Mouse (Mus musculus) heart, postnatal 0 days (tissue): ENCODE data around the gene Ccn6. TPM values are rescaled to one million over a fixed set of nuclear protein-coding genes. Genes with fewer than 3 reads are reported as not detected.

Source experiments
- ATAC-seq: fragments of 200-750 bp; cut with Nextera tagmentation; 2 replicates; pipeline ENCODE4 v1.8.0; 2017; ENCODE audit warnings: low read depth, moderate number of reproducible peaks, moderate library complexity; ENCODE audit not compliant: insufficient read depth
- DNase-seq: peaks from one replicate; pipeline ENCODE4 v3.0.0-alpha.2; 2016; ENCODE audit warnings: low spot score
- H3K27ac ChIP-seq: fragments of 300-500 bp; sonication (generic); 2 replicates; pipeline ENCODE4 v1.5.1; 2014; ENCODE audit warnings: low read depth, mild to moderate bottlenecking
- H3K27me3 ChIP-seq: fragments of 300-500 bp; sonication (generic); 2 replicates; pipeline ENCODE4 v1.6.1; 2014; ENCODE audit warnings: low read length, mixed read lengths; ENCODE audit not compliant: control insufficient read depth, insufficient read depth
- H3K36me3 ChIP-seq: fragments of 300-500 bp; sonication (generic); replicated peaks from 2 replicates; pipeline ENCODE4 v1.6.1; 2014; ENCODE audit warnings: low read length, mixed read lengths; ENCODE audit not compliant: control insufficient read depth, insufficient read depth
- H3K4me1 ChIP-seq: fragments of 300-500 bp; sonication (generic); 2 replicates; pipeline ENCODE4 v1.6.1; 2014; ENCODE audit warnings: antibody characterized with exemption; ENCODE audit not compliant: control insufficient read depth, insufficient read depth
- H3K4me2 ChIP-seq: fragments of 300-500 bp; sonication (generic); 2 replicates; pipeline ENCODE4 v1.6.1; 2014; ENCODE audit warnings: low read depth, mild to moderate bottlenecking, low read length, moderate library complexity
- H3K4me3 ChIP-seq: fragments of 300-500 bp; sonication (generic); 2 replicates; pipeline ENCODE4 v1.5.1; 2014; ENCODE audit warnings: low read depth, low read length
- H3K9ac ChIP-seq: fragments of 300-500 bp; sonication (generic); replicated peaks from 2 replicates; pipeline ENCODE4 v1.6.1; 2014; ENCODE audit warnings: low read depth, low read length, mixed read lengths
- H3K9me3 ChIP-seq: fragments of 300-500 bp; sonication (generic); replicated peaks from 2 replicates; pipeline ENCODE4 v1.6.1; 2016; ENCODE audit warnings: low read length; ENCODE audit not compliant: control insufficient read depth
- CTCF ChIP-seq: IDR thresholded peaks from 2 replicates; pipeline ENCODE4 v1.5.1; 2016; ENCODE audit warnings: antibody characterized with exemption, control low read depth, low read depth
- EP300 ChIP-seq: IDR thresholded peaks from 2 replicates; pipeline ENCODE4 v1.6.1; 2016; ENCODE audit warnings: antibody characterized with exemption, low read depth
- WGBS: fragments of 180-500 bp; shearing (Covaris S2); extraction: QIAGEN DNeasy Blood & Tissue Kit; methylation state at CpG from one replicate; pipeline ENCODE4 v1.1.7; 2014; 5-methylcytosine and 5-hydroxymethylcytosine counted together
- polyA plus RNA-seq: library from polyadenylated mRNA; unstranded; fragments of >200 nt; fragmentation: Nextera tagmentation; extraction: Ambion mirVana; gene quantifications from 2 replicates; pipeline ENCODE4 v1.2.1, GENCODE M21; 2015
- total RNA-seq: library from RNA; depleted of rRNA; stranded (reverse); fragments of >200 nt; gene quantifications from 2 replicates; pipeline ENCODE4 v1.2.3, GENCODE M21; 2014; ENCODE audit warnings: low replicate concordance; rRNA removed

The Ccn6 gene
- total and polyA plus RNA-seq, 2 experiments from 2014 or later: not detected

- Histone ChIP-seq H3K27me3 (no peaks in the 10 kb centered on the region), H3K27ac (no peak overlapping the region), H3K4me1 (no peaks in the 10 kb centered on the region), H3K9me3 (no peaks in the 10 kb centered on the region), H3K4me2 (no peak overlapping the region), H3K9ac (no peak overlapping the region), H3K4me3 (no peak overlapping the region), H3K36me3 (peaks cover 71% of the 10 kb centered on the region)
- TF ChIP-seq EP300 (no peak), CTCF (no peak)
- 68% methylated on average over 10 of the region's 10 CpGs for WGBS
- ATAC-seq (no peak), DNase-seq (no peak)
These were observed 54.6 kb downstream of the Ccn6 start for GRCm38 (mm10) chr10:39108837-39109488.

GRCm38 (mm10) chr10:39106935-39107334, 56.7 kb downstream of the Ccn6 start:
- Histone ChIP-seq H3K4me3 (no peak overlapping the region), H3K27me3 (no peaks in the 10 kb centered on the region), H3K27ac (no peak overlapping the region), H3K4me2 (no peak overlapping the region), H3K9ac (no peak overlapping the region), H3K36me3 (peaks cover 85% of the 10 kb centered on the region), H3K4me1 (no peaks in the 10 kb centered on the region), H3K9me3 (no peaks in the 10 kb centered on the region)
- ATAC-seq (no peak), DNase-seq (no peak)
- WGBS: 59% methylated on average over 4 of the region's 4 CpGs
- TF ChIP-seq CTCF (no peak), EP300 (no peak)

- H3K27ac ChIP-seq: no peak overlapping the region
- ATAC-seq (no peak), DNase-seq (no peak)
- H3K27me3 ChIP-seq: no peaks in the 10 kb centered on the region
- H3K36me3 ChIP-seq: peaks cover 84% of the 10 kb centered on the region
- no peak for TF ChIP-seq EP300
- TF ChIP-seq CTCF: no peak
- H3K9ac ChIP-seq: no peak overlapping the region
- 60% methylated on average over 3 of the region's 3 CpGs for WGBS
- H3K4me1 ChIP-seq: no peaks in the 10 kb centered on the region
- H3K4me2 ChIP-seq: no peak overlapping the region
- H3K4me3 ChIP-seq: no peak overlapping the region
- H3K9me3 ChIP-seq: no peaks in the 10 kb centered on the region
These were observed 57.2 kb downstream of the Ccn6 start for GRCm38 (mm10) chr10:39106413-39106812.

GRCm38 (mm10) chr10:39104803-39105449, 58.7 kb downstream of the Ccn6 start:
- Histone ChIP-seq H3K4me1 (no peaks in the 10 kb centered on the region), H3K27me3 (no peaks in the 10 kb centered on the region), H3K27ac (no peak overlapping the region), H3K9ac (no peak overlapping the region), H3K4me3 (no peak overlapping the region), H3K36me3 (peaks cover 70% of the 10 kb centered on the region), H3K4me2 (no peak overlapping the region), H3K9me3 (no peaks in the 10 kb centered on the region)
- 91% methylated on average over 8 of the region's 8 CpGs for WGBS
- DNase-seq (no peak), ATAC-seq (no peak)
- no peak for TF ChIP-seq CTCF
- no peak for TF ChIP-seq EP300

Other genes with a start within 250 kb of the Ccn6 start
- gene Lama4, start 198.3 kb downstream of the Ccn6 start, total RNA-seq: 120 and 124 TPM in 2 replicates
- 68.7 and 72.2 TPM in 2 replicates for gene Lama4, start 198.3 kb downstream of the Ccn6 start, polyA plus RNA-seq
- 0.35 and 5.2 TPM in 2 replicates for gene Fam229b, start 29.9 kb downstream of the Ccn6 start, total RNA-seq
- gene Fam229b, start 29.9 kb downstream of the Ccn6 start, polyA plus RNA-seq: 14.8 and 15.1 TPM in 2 replicates
- 1.7 and 2.0 TPM in 2 replicates for gene Tube1, start 29.8 kb downstream of the Ccn6 start, total RNA-seq
- 1.6 and 1.9 TPM in 2 replicates for gene Tube1, start 29.8 kb downstream of the Ccn6 start, polyA plus RNA-seq
- gene Fyn, start 205.1 kb upstream of the Ccn6 start, total RNA-seq: 24.1 and 34.3 TPM in 2 replicates
- gene Fyn, start 205.1 kb upstream of the Ccn6 start, polyA plus RNA-seq: 10.3 and 10.8 TPM in 2 replicates